Mouse (Mus musculus): ENCODE results near the gene Gm3252.
"Not testable (repeated sequence)": the region's sequence is repeated elsewhere in the genome, so short reads cannot be mapped to it uniquely, and the experiment has no call there.

The Gm3252 gene

DNA sequence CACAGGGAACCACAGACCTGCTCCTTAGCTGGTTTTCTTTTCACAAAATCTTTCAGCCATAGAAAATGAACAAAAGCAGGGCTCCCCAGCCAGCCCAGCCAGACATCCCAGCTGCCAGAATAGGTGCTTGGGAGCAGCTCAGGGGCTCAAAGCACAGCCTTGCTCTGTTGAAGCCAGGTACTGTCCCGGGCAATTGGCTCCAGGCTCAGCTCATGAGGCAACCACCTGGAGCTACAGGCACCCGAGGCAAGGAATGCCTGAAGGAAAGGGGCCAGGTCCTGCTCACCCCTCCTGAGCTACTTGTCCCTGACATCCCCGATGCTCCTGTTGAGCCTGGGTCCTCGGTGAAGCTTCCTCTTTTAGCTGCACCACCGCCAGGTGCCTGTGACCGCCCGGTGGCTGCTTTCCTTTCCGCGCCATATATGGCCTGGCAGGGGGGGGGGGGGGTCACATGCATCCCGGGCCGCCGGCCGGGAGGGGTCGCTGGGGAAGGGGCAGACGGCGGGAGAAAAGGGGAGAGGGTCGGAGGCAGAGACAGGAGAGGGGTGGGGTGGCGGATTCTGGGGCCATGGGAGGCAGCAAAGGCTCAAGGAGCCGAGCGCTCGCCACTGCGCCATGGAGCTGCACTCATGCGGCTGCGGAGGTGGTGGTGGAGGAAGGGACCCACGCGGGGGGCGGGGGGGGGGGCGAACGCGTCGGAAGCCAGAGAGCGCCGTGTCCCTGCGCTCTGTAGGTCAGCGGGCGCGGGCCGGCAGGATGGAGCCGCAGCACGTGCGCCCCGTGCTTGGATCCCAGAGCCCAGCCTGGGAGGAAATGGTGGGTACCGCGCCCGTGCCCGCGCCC lies at the start of gene Gm3252:
Gene Gm3252 (plus strand): TSS at position 738 of the 843 bp plus-strand sequence.
- in situ Hi-C loops (cut with MboI; ENCODE audit: low sequenced_read_pairs): not testable (repeated sequence)

GRCm38 (mm10) chr14:4708938-4709337 lies 17.6 kb upstream of the Gm3252 start, which contains the start of gene Gm7876:
Gm7876 (plus strand) TSS chr14:4709238.
- in situ Hi-C loops (cut with MboI; ENCODE audit: low sequenced_read_pairs): not testable (repeated sequence)

DNA sequence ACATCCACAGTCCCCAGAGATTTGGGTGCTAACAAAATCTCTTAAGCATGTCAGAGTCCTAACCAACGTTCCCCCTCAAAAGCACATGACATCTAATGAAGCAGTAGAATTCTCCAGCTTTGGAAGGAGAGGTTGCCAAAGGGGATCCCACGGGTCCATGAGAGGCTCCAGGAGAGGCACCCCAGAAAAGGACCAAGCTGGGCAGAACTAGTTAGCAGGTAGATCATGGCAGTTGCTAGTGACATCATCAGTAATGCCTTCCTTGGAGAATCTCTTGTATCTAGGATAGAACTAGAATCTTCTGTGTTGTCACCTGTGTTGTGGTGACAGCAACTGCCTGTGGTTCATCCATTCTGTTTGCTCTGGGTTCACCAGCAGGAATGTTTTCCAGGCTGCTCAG lies 49.5 kb downstream of the Gm3252 start, which contains the start of gene Gm9602:
Gene Gm9602 (plus strand): TSS at position 301 of the 400 bp plus-strand sequence.
- in situ Hi-C loops (cut with MboI; ENCODE audit: low sequenced_read_pairs): not testable (repeated sequence)

Data from CH12F3 (cell line).